Mouse (Mus musculus): Measurements from ENCODE around the gene C1qa.

- TF ChIP-seq SMC3 (IDR thresholded peaks at IDR 0.05; ENCODE audit: low read depth, low read length) (no peak), RCOR1 (conservative IDR thresholded peaks at IDR 0.05; ENCODE audit: low read depth, low read length) (no peak), POLR2A (IDR thresholded peaks at IDR 0.05; ENCODE audit: low read depth, low read length) (no peak), CTCF (conservative IDR thresholded peaks at IDR 0.05 in 1 of 2, IDR thresholded peaks at IDR 0.05 in 1 of 2; ENCODE audit: low read depth in 2 of 2, low read length in 2 of 2) (no peak), TCF12 (IDR thresholded peaks at IDR 0.05; ENCODE audit: low read depth, low read length) (no peak), MAFK (IDR thresholded peaks at IDR 0.05; ENCODE audit: insufficient replicate concordance, low read length) (no peak)
Measured at GRCm38 (mm10) chr4:136911804-136912203, 13.2 kb upstream of the C1qa start.
